In genomic region chr13:43546861-43547260, GRCm38 (mm10) we compare ENCODE assay signal across 8 mouse cellular contexts. TPM values are rescaled to one million over a fixed set of nuclear protein-coding genes. Genes with fewer than 3 reads are reported as not detected.
DNase-seq lines count a peak whose midpoint lies in the region; ATAC-seq lines count a peak whose summit lies in the region.

No protein-coding gene starts in this region.

- no peaks in the 10 kb centered on the region for H3K9me3 ChIP-seq in liver, embryonic 12.5 days (replicated peaks)
- no peaks in the 10 kb centered on the region for H3K9me3 ChIP-seq in liver, embryonic 11.5 days (ENCODE audit: control insufficient read depth, low read length)

- peak; percentile 77 for DNase-seq in liver
- DNase-seq in c-Kit-positive CD71-positive TER-119-positive erythroid progenitor cells, embryonic 14.5 days (ENCODE audit: low spot score): peak; percentile 75
- DNase-seq in kidney, adult 9 months: peak; percentile 96
- peak; percentile 53 for DNase-seq in liver, embryonic 11.5 days (ENCODE audit: low spot score)
- DNase-seq in ovary, postnatal 14 days (ENCODE audit: low spot score): peak; percentile 76
- peak; percentile 54 to 81 for DNase-seq in thymus, postnatal 10 days (ENCODE audit: low spot score in 2 of 2)

- H3K27me3 ChIP-seq in liver, embryonic 12.5 days (replicated peaks): no peaks in the 10 kb centered on the region
- no peaks in the 10 kb centered on the region for H3K27me3 ChIP-seq in liver, embryonic 11.5 days (replicated peaks; ENCODE audit: control insufficient read depth, insufficient read depth, low read length)

- no peak for ATAC-seq in liver, embryonic 12.5 days
- ATAC-seq in frontal cortex, adult (ENCODE audit: low TSS enrichment): peak; percentile 67; the same call in 1 of the 2 replicates
- ATAC-seq in liver, embryonic 11.5 days (replicated peaks; ENCODE audit: low FRiP score): no peak

- H3K4me2 ChIP-seq in liver, embryonic 12.5 days: no peak overlapping the region
- H3K4me2 ChIP-seq in liver, embryonic 11.5 days: no peak overlapping the region

- WGBS in liver, embryonic 12.5 days (ENCODE audit: insufficient replicate concordance): 25% methylated on average over 3 of the region's 3 CpGs
- WGBS in liver, embryonic 11.5 days: 42% methylated on average over 3 of the region's 3 CpGs

- no peak overlapping the region for H3K27ac ChIP-seq in liver, embryonic 12.5 days
- H3K27ac ChIP-seq in liver, embryonic 11.5 days (ENCODE audit: low read depth, low read length): no peak overlapping the region

- H3K36me3 ChIP-seq in liver, embryonic 12.5 days: peaks cover 44% of the 10 kb centered on the region
- H3K36me3 ChIP-seq in liver, embryonic 11.5 days (ENCODE audit: control insufficient read depth, insufficient read depth, low read length): peaks cover 11% of the 10 kb centered on the region

- H3K4me3 ChIP-seq in liver, embryonic 12.5 days: no peak overlapping the region
- H3K4me3 ChIP-seq in liver, embryonic 11.5 days (ENCODE audit: low read depth, low read length): no peak overlapping the region

- no peak overlapping the region for H3K9ac ChIP-seq in liver, embryonic 12.5 days
- no peak overlapping the region for H3K9ac ChIP-seq in liver, embryonic 11.5 days (ENCODE audit: low read depth, low read length)

- H3K4me1 ChIP-seq in liver, embryonic 12.5 days: no peaks in the 10 kb centered on the region
- no peaks in the 10 kb centered on the region for H3K4me1 ChIP-seq in liver, embryonic 11.5 days (replicated peaks; ENCODE audit: control insufficient read depth, insufficient read depth, low read length)

RNA-seq across cellular contexts. Expression of gene Mcur1, which starts 13.1 kb away (rescaled TPM):
- 8.3 and 9.0 TPM in 2 replicates for polyA plus RNA-seq in liver, embryonic 12.5 days (2016; fragmentation: Nextera tagmentation; extraction: Ambion mirVana)
- 12.0 and 12.7 TPM in 2 replicates for polyA plus RNA-seq in liver, embryonic 11.5 days (2014; fragmentation: Nextera tagmentation; extraction: Ambion mirVana)
